Mouse (Mus musculus) midbrain, embryonic 15.5 days (tissue): Measurements from ENCODE around the gene Tnfrsf25. TPM values are rescaled to one million over a fixed set of nuclear protein-coding genes. Genes with fewer than 3 reads are reported as not detected.

ENCODE experiments used
- ATAC-seq: fragments of 200-750 bp; cut with Nextera tagmentation; replicated peaks from 2 replicates; pipeline ENCODE4 v1.8.0; 2017; ENCODE audit warnings: moderate TSS enrichment
- H3K27ac ChIP-seq: fragments of 300-500 bp; sonication (generic); 2 replicates; pipeline ENCODE4 v1.5.1; 2015; ENCODE audit warnings: mild to moderate bottlenecking, inconsistent platforms
- H3K27me3 ChIP-seq: fragments of 300-500 bp; sonication (generic); replicated peaks from 2 replicates; pipeline ENCODE4 v1.6.1; 2015; ENCODE audit warnings: inconsistent platforms
- H3K36me3 ChIP-seq: fragments of 300-500 bp; sonication (generic); replicated peaks from 2 replicates; pipeline ENCODE4 v1.6.1; 2015; ENCODE audit warnings: inconsistent platforms
- H3K4me1 ChIP-seq: fragments of 300-500 bp; sonication (generic); 2 replicates; pipeline ENCODE4 v1.6.1; 2015; ENCODE audit warnings: inconsistent platforms
- H3K4me2 ChIP-seq: fragments of 300-500 bp; sonication (generic); 2 replicates; pipeline ENCODE4 v1.6.1; 2015; ENCODE audit warnings: inconsistent platforms, mild to moderate bottlenecking, moderate library complexity
- H3K4me3 ChIP-seq: fragments of 300-500 bp; sonication (generic); 2 replicates; pipeline ENCODE4 v1.5.1; 2015; ENCODE audit warnings: mild to moderate bottlenecking, inconsistent platforms
- H3K9ac ChIP-seq: fragments of 300-500 bp; sonication (generic); 2 replicates; pipeline ENCODE4 v1.6.1; 2015; ENCODE audit warnings: mild to moderate bottlenecking, inconsistent platforms
- H3K9me3 ChIP-seq: fragments of 300-500 bp; sonication (generic); 2 replicates; pipeline ENCODE4 v1.6.1; 2016; ENCODE audit warnings: inconsistent platforms
- WGBS: fragments of 180-500 bp; shearing (Covaris S2); methylation state at CpG from one replicate; pipeline ENCODE4 v1.1.7; 2015; ENCODE audit warnings: mixed read lengths; 5-methylcytosine and 5-hydroxymethylcytosine counted together
- polyA plus RNA-seq: library from polyadenylated mRNA; unstranded; fragments of >200 nt; fragmentation: Nextera tagmentation; extraction: Ambion mirVana; gene quantifications from 2 replicates; pipeline ENCODE4 v1.2.1, GENCODE M21; 2015

Tnfrsf25 gene
- polyA plus RNA-seq, 1 experiment from 2014 or later, result 0.80 TPM

GRCm38 (mm10) chr4:152159285-152159678 lies 43.5 kb downstream of the Tnfrsf25 start:
- H3K27ac ChIP-seq, result no peak overlapping the region
- H3K36me3 ChIP-seq, result no peaks in the 10 kb centered on the region
- peaks cover 17% of the 10 kb centered on the region for H3K4me1 ChIP-seq
- peak overlapping the region; percentile 12; the same call in 1 of the 2 replicates for H3K4me2 ChIP-seq
- no peak for ATAC-seq
- H3K9me3 ChIP-seq, result no peaks in the 10 kb centered on the region
- no peak overlapping the region for H3K9ac ChIP-seq
- WGBS, result 3% methylated on average over 19 of the region's 19 CpGs
- H3K27me3 ChIP-seq, result peaks cover 79% of the 10 kb centered on the region
- H3K4me3 ChIP-seq, result peak overlapping the region; percentile 12; the same call in 1 of the 2 replicates

- H3K9me3 ChIP-seq, result no peaks in the 10 kb centered on the region
- no peaks in the 10 kb centered on the region for H3K36me3 ChIP-seq
These were observed 45.0 kb downstream of the Tnfrsf25 start for GRCm38 (mm10) chr4:152160748-152161147.

GRCm38 (mm10) chr4:152161601-152162000 lies 45.9 kb downstream of the Tnfrsf25 start:
- Histone ChIP-seq H3K4me3 (no peak overlapping the region), H3K4me1 (peaks cover 17% of the 10 kb centered on the region), H3K9ac (no peak overlapping the region), H3K27ac (no peak overlapping the region), H3K9me3 (no peaks in the 10 kb centered on the region), H3K27me3 (peaks cover 69% of the 10 kb centered on the region), H3K4me2 (no peak overlapping the region), H3K36me3 (no peaks in the 10 kb centered on the region)
- WGBS, result 81% methylated on average over 6 of the region's 6 CpGs
- ATAC-seq, result no peak

More at GRCm38 (mm10) chr4:152160748-152161147, 45.0 kb downstream of the Tnfrsf25 start:
- H3K4me3 ChIP-seq, result no peak overlapping the region
- peaks cover 72% of the 10 kb centered on the region for H3K27me3 ChIP-seq
- no peak overlapping the region for H3K27ac ChIP-seq
- no peak overlapping the region for H3K4me2 ChIP-seq
- peaks cover 17% of the 10 kb centered on the region for H3K4me1 ChIP-seq
- no peak for ATAC-seq
- 28% methylated on average over 4 of the region's 4 CpGs for WGBS
- no peak overlapping the region for H3K9ac ChIP-seq

- H3K27me3 ChIP-seq, result peaks cover 59% of the 10 kb centered on the region
- peaks cover 17% of the 10 kb centered on the region for H3K4me1 ChIP-seq
- no peak overlapping the region for H3K4me3 ChIP-seq
- H3K9me3 ChIP-seq, result no peaks in the 10 kb centered on the region
- ATAC-seq, result no peak
- no peak overlapping the region for H3K4me2 ChIP-seq
- H3K27ac ChIP-seq, result no peak overlapping the region
- H3K9ac ChIP-seq, result no peak overlapping the region
- no peaks in the 10 kb centered on the region for H3K36me3 ChIP-seq
- WGBS, result 95% methylated on average over 2 of the region's 2 CpGs
These were observed 47.0 kb downstream of the Tnfrsf25 start for GRCm38 (mm10) chr4:152162748-152163147.

GRCm38 (mm10) chr4:152165036-152165931 lies 49.5 kb downstream of the Tnfrsf25 start:
- ATAC-seq, result no peak
- Histone ChIP-seq H3K9me3 (no peaks in the 10 kb centered on the region), H3K4me1 (no peaks in the 10 kb centered on the region), H3K27me3 (peaks cover 38% of the 10 kb centered on the region), H3K4me3 (no peak overlapping the region), H3K4me2 (no peak overlapping the region), H3K36me3 (no peaks in the 10 kb centered on the region), H3K9ac (no peak overlapping the region), H3K27ac (no peak overlapping the region)
- 28% methylated on average over 22 of the region's 22 CpGs for WGBS

- Histone ChIP-seq H3K9me3 (no peaks in the 10 kb centered on the region), H3K9ac (no peak overlapping the region), H3K27ac (no peak overlapping the region), H3K36me3 (no peaks in the 10 kb centered on the region), H3K4me1 (no peaks in the 10 kb centered on the region), H3K4me2 (no peak overlapping the region), H3K27me3 (peaks cover 18% of the 10 kb centered on the region), H3K4me3 (no peak overlapping the region)
- ATAC-seq, result no peak
- 30% methylated on average over 8 of the region's 8 CpGs for WGBS
These were observed 52.3 kb downstream of the Tnfrsf25 start for GRCm38 (mm10) chr4:152168052-152168451.

GRCm38 (mm10) chr4:152169103-152169502 lies 53.4 kb downstream of the Tnfrsf25 start:
- Histone ChIP-seq H3K9ac (no peak overlapping the region), H3K9me3 (no peaks in the 10 kb centered on the region), H3K27me3 (peaks cover 14% of the 10 kb centered on the region), H3K4me2 (no peak overlapping the region), H3K36me3 (no peaks in the 10 kb centered on the region), H3K4me1 (no peaks in the 10 kb centered on the region), H3K4me3 (no peak overlapping the region), H3K27ac (no peak overlapping the region)
- WGBS, result 81% methylated on average over 7 of the region's 7 CpGs
- ATAC-seq, result no peak

Other genes with a start within 250 kb of the Tnfrsf25 start
- gene Dnajc11, start 182.2 kb upstream of the Tnfrsf25 start, polyA plus RNA-seq, result 89.4 and 92.5 TPM in 2 replicates
- gene Thap3, start 126.9 kb upstream of the Tnfrsf25 start, polyA plus RNA-seq, result 38.3 and 39.5 TPM in 2 replicates
- gene Phf13, start 119.7 kb upstream of the Tnfrsf25 start, polyA plus RNA-seq, result 22.5 and 22.7 TPM in 2 replicates
- 3.6 and 4.0 TPM in 2 replicates for gene Klhl21, start 107.1 kb upstream of the Tnfrsf25 start, polyA plus RNA-seq
- 22.1 and 23.9 TPM in 2 replicates for gene Zbtb48, start 88.3 kb upstream of the Tnfrsf25 start, polyA plus RNA-seq
- gene Tas1r1, start 77.4 kb upstream of the Tnfrsf25 start, polyA plus RNA-seq, result 1.5 and 1.6 TPM in 2 replicates
- 25.4 and 27.4 TPM in 2 replicates for gene Nol9, start 76.6 kb upstream of the Tnfrsf25 start, polyA plus RNA-seq
- gene Plekhg5, start 43.4 kb upstream of the Tnfrsf25 start, polyA plus RNA-seq, result 12.3 and 12.5 TPM in 2 replicates
- 0.13 and 0.19 TPM in 2 replicates for gene Espn, start 36.4 kb downstream of the Tnfrsf25 start, polyA plus RNA-seq
- not detected in 2 replicates for gene Hes2, start 42.9 kb downstream of the Tnfrsf25 start, polyA plus RNA-seq
- 409 and 418 TPM in 2 replicates for gene Acot7, start 62.2 kb downstream of the Tnfrsf25 start, polyA plus RNA-seq
- gene Gpr153, start 158.3 kb downstream of the Tnfrsf25 start, polyA plus RNA-seq, result 15.6 and 16.6 TPM in 2 replicates
- 0.67 and 0.69 TPM in 2 replicates for gene Hes3, start 175.7 kb downstream of the Tnfrsf25 start, polyA plus RNA-seq
- 20.4 and 24.5 TPM in 2 replicates for gene Icmt, start 181.3 kb downstream of the Tnfrsf25 start, polyA plus RNA-seq
- 8.0 and 8.6 TPM in 2 replicates for gene Rnf207, start 203.1 kb downstream of the Tnfrsf25 start, polyA plus RNA-seq
- gene Rpl22, start 209.8 kb downstream of the Tnfrsf25 start, polyA plus RNA-seq, result 127 and 133 TPM in 2 replicates
- gene Chd5, start 222.7 kb downstream of the Tnfrsf25 start, polyA plus RNA-seq, result 57.0 and 65.0 TPM in 2 replicates